Comparison of ENCODE assay signal across 12 mouse cellular contexts in genomic region chr13:97927376-97928134, GRCm38 (mm10).
DNase-seq lines count a peak whose midpoint lies in the region; ATAC-seq and TF ChIP-seq lines count a peak whose summit lies in the region.
"Had no signal": no experiment of that assay in that cellular context is flagged by ENCODE, and none has a peak within 500 bp of the region (broad histone marks: within the 10 kb centered on the region; RNA-seq: fewer than 3 reads in every experiment).

No protein-coding gene starts in this region.

- WGBS in heart, postnatal 0 days, result 56% methylated on average over 14 of the region's 14 CpGs
- WGBS in embryonic facial prominence, embryonic 13.5 days, result 32% methylated on average over 14 of the region's 14 CpGs
- 18% methylated on average over 14 of the region's 14 CpGs for WGBS in limb, embryonic 15.5 days

- no peak for TF ChIP-seq CTCF in heart, postnatal 0 days (IDR thresholded peaks at IDR 0.05; ENCODE audit: low read depth)

- no peak for ATAC-seq in heart, postnatal 0 days (ENCODE audit: insufficient read depth, low read depth)
- no peak for ATAC-seq in embryonic facial prominence, embryonic 13.5 days (ENCODE audit: insufficient number of reproducible peaks, insufficient read depth, low FRiP score, low TSS enrichment, low read depth)
- no peak for ATAC-seq in limb, embryonic 15.5 days (ENCODE audit: insufficient number of reproducible peaks, low FRiP score, low TSS enrichment, low read depth)
- ATAC-seq: forebrain, postnatal 0 days had no signal

- DNase-seq in heart, postnatal 0 days (ENCODE audit: low spot score), result no peak
- no peak for DNase-seq in heart, postnatal 14 days
- peak; percentile 76 for DNase-seq in Muller cell, postnatal 12 days (ENCODE audit: inconsistent ontology term)
- DNase-seq in retina, postnatal 1 day, result no peak
- DNase-seq in gastrocnemius, postnatal 14 days, result no peak
- no peak for DNase-seq in thymus, adult 18-20 months
- DNase-seq: cerebellum, adult 11-12 months; forebrain, postnatal 0 days; heart, postnatal 36 days had no signal

- 0 out of 2 replicates have a peak, but pooled peaks cover 7% of the 10 kb centered on the region for H3K36me3 ChIP-seq in heart, postnatal 0 days (replicated peaks; ENCODE audit: control insufficient read depth, insufficient read depth, low read length)
- peaks cover 7% of the 10 kb centered on the region for H3K36me3 ChIP-seq in embryonic facial prominence, embryonic 13.5 days
- no peaks in the 10 kb centered on the region for H3K36me3 ChIP-seq in limb, embryonic 15.5 days

- no peak overlapping the region for H3K4me2 ChIP-seq in heart, postnatal 0 days (ENCODE audit: low read depth, low read length)
- H3K4me2 ChIP-seq in embryonic facial prominence, embryonic 13.5 days, result peak overlapping the region; percentile 24; the same call in 1 of the 2 replicates
- H3K4me2 ChIP-seq in limb, embryonic 15.5 days, result peak overlapping the region; percentile 27

- H3K4me3 ChIP-seq in heart, postnatal 0 days (ENCODE audit: low read depth, low read length), result no peak overlapping the region
- no peak overlapping the region for H3K4me3 ChIP-seq in embryonic facial prominence, embryonic 13.5 days
- H3K4me3 ChIP-seq in limb, embryonic 15.5 days, result no peak overlapping the region

- H3K27ac ChIP-seq in heart, postnatal 0 days (ENCODE audit: low read depth), result peak overlapping the region; percentile 28; the same call in 1 of the 2 replicates
- H3K27ac ChIP-seq in embryonic facial prominence, embryonic 13.5 days, result peak overlapping the region; percentile 4; the same call in 1 of the 2 replicates
- H3K27ac ChIP-seq in limb, embryonic 15.5 days, result peak overlapping the region; percentile 44
- H3K27ac ChIP-seq: liver, embryonic 14.5 days had no signal

- no peaks in the 10 kb centered on the region for H3K27me3 ChIP-seq in heart, postnatal 0 days (ENCODE audit: control insufficient read depth, insufficient read depth, low read length)
- no peaks in the 10 kb centered on the region for H3K27me3 ChIP-seq in embryonic facial prominence, embryonic 13.5 days
- H3K27me3 ChIP-seq in limb, embryonic 15.5 days, result no peaks in the 10 kb centered on the region

- no peak overlapping the region for H3K9ac ChIP-seq in heart, postnatal 0 days (replicated peaks; ENCODE audit: low read depth, low read length)
- no peak overlapping the region for H3K9ac ChIP-seq in embryonic facial prominence, embryonic 13.5 days
- H3K9ac ChIP-seq in limb, embryonic 15.5 days, result no peak overlapping the region
- H3K9ac ChIP-seq: forebrain, postnatal 0 days; liver, embryonic 14.5 days had no signal

- intact Hi-C loops in heart, postnatal 14 days (cut with DNase I), result no loop called here
- intact Hi-C loops in gastrocnemius, postnatal 14 days (cut with DNase I; ENCODE audit: low total_unique reads), result no loop called here

- H3K4me1 ChIP-seq in heart, postnatal 0 days (ENCODE audit: control insufficient read depth, insufficient read depth), result no peaks in the 10 kb centered on the region
- peaks cover 26% of the 10 kb centered on the region for H3K4me1 ChIP-seq in embryonic facial prominence, embryonic 13.5 days
- H3K4me1 ChIP-seq in limb, embryonic 15.5 days, result peaks cover 56% of the 10 kb centered on the region

- no peak for TF ChIP-seq EP300 in heart, postnatal 0 days (IDR thresholded peaks at IDR 0.05; ENCODE audit: low read depth)

- no peaks in the 10 kb centered on the region for H3K9me3 ChIP-seq in heart, postnatal 0 days (replicated peaks; ENCODE audit: control insufficient read depth, low read length)
- no peaks in the 10 kb centered on the region for H3K9me3 ChIP-seq in embryonic facial prominence, embryonic 13.5 days
- no peaks in the 10 kb centered on the region for H3K9me3 ChIP-seq in limb, embryonic 15.5 days
